Mouse (Mus musculus) left cerebral cortex, adult 8-10 months (tissue): ENCODE data around the gene Gm13276. TPM values are rescaled to one million over a fixed set of nuclear protein-coding genes. Genes with fewer than 3 reads are reported as not detected.
A peak's percentile ranks its signal among the peaks of the same experiment; 100 is the strongest.
"Not testable (repeated sequence)": the region's sequence is repeated elsewhere in the genome, so short reads cannot be mapped to it uniquely, and the experiment has no call there.

Experiments
- DNase-seq, 2 experiments: peaks; one replicate each; pipeline ENCODE4 v3.0.0; 2022; ENCODE audit warnings: low spot score in 2 of 2
- total RNA-seq, 4 experiments: library from RNA; stranded (reverse); gene quantifications; 2 replicates each; pipeline ENCODE4 v1.2.4; 2022

Gm13276 gene
- total RNA-seq: not detected

DNA sequence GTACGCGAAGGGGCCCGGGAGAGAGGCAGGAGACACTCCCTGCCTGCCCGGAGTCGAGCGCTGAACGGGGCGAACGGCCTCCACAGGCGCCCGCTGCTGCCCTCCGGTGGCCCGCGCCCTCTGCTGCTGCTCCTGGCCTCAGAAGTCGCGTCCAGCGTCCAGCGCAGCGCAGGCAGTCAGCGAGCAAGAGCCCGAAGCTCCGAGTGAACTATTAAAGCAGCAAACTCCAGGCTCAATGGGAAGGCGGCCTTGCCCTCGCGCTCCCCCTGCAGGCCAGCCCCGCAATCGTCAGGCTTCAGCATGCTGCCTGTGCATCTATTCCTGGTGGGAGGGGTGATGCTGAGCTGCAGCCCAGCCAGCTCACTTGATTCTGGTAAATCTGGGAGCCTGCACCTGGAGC lies at the start of gene Gm13276:
Gene Gm13276 (plus strand): TSS at position 301 of the 400 bp plus-strand sequence.
- not testable (repeated sequence) for DNase-seq

DNA sequence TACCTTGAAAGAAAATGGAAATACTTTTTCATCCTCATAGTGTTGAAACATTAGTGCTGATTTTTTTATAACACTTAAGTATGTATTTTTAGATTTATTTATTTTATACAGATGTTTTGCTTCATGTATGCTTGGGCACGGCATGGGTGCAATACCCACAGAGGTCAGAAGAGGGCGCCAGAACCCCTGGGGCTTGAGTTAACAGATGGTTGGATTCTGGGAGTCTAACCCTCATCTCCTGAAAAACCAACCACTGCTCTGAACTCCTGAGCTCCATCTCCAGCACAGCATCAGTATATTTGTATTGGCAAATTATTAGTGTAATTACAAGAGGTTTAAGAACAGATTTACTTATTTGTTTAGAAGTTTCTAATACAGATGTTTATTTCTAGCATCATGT lies 47.0 kb upstream of the Gm13276 start:
- peak in 1 of 2 experiments; percentile 58 for DNase-seq

DNA sequence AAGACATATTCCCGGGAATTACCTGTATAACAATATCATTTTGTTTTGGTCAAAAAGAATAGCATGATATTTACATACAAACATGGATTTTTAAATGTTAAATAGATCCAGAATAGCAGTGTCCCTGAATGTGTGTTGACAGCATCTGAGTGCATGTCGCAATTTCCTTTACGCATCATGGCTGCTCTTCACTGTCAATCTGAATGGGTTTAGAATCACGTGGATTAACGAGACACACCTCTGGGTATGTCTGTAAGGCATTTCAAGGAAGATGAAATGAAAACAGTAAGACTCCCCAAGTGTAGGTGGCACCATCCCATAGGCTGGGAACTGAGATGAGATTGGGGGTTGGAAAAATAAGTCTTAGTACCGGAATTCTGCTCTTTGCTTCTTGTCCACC lies 46.5 kb upstream of the Gm13276 start:
- no peak for DNase-seq

DNA sequence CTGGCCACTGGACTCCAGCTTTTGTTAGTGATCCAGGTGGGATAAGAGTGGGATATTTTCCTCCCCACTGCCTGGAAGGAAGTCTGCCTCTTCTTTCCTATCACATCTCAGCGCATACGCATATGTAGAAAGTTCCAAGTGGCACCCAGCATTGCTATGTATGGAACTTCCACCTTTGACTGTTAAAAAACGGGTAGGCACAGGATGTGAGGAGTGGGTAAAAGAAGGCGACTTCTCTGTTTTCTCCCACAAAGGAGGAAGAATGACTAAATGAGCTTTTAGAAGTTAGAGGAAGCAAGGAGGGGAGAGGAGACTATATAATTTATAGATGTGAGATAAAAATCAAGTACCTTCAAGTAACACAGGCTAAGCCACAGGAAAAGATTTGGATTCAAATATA lies 44.1 kb upstream of the Gm13276 start:
- no peak for DNase-seq

DNA sequence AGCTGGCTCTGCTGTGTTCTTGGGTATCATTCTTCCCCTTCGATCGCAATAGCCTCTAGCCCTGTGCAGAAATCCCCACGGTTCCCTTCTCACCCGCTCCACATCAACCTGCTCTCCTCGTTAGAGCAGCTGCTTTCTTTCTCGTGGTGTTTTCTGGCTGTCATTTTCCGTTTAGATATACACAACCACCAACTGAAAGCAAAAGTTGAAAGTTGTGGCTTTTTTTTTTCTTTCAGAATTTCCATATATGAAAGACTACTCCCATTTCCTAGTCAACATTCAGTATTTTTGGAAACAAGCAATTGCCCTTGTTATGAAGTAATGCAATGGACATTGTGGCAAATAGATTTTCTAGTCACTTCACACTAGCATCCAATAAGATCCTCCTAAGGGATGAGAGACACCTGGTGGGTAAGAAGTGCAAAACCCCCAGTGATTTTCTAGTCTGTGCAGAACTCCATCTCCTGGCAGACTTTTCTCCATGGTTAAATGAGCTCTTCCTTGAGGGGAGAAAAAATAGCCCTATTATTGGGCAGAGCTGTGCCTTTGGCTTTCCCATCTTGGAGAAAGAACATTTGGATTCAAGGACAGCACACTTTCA lies 42.6 kb upstream of the Gm13276 start:
- no peak for DNase-seq

DNA sequence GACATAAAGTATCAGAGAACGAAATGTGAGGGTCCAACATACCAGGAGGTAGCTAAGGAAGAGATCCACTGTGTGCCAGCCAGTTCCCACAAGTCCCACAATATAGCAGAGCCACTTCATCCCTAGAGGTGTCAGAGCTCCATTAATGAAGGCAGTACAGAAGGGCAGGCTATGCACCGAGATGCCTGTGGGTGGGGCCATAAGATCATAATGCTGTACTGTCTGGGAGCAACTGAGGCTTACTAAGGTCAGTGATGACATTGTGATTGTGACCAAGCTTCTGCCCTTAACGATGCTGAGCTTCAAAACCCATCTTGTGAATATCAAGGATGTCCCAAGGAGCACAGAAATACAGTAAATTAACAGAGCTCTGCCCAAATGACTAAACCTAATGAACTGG lies 41.3 kb upstream of the Gm13276 start:
- no peak for DNase-seq

DNA sequence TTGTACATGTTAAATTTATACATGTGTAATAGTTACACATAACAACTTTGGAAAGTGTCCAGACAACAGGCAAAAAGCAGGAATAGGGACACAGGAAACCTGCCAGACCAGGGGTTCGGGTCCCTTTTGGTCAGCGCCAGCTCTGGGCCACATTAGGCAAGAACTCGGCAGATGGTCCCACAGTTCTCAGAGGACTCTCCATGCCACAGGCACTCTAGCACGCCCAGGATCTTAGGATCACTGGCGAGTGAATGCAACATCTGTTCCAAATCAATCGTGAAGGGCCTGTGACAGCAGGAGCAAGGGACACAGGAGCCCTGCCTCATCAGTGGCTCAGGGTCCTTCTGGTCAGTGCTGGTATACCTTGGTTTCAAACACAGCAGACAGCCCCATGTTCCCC lies 35.6 kb upstream of the Gm13276 start:
- DNase-seq: no peak

DNA sequence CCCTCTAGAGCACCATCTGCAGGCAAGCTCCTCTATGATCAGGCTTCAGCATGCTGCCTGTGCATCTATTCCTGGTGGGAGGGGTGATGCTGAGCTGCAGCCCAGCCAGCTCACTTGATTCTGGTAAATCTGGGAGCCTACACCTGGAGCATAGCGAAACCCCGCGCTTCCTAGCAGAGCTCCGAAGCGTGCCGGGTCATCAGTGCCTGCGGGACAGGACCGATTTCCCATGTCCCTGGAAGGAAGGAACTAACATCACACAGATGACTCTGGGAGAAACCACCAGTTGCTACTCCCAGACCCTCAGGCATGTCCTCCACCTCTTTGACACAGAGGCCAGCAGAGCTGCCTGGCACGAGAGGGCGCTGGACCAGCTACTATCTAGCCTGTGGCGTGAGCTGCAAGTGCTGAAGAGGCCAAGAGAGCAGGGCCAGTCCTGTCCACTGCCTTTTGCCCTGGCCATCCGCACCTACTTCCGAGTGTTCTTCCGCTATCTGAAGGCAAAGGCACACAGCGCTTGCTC lies 30.6 kb upstream of the Gm13276 start, which contains the start of gene Gm13271:
Gene Gm13271 (plus strand): TSS at position 51 of the 523 bp plus-strand sequence.
- DNase-seq: peak; percentile 76 to 80

DNA sequence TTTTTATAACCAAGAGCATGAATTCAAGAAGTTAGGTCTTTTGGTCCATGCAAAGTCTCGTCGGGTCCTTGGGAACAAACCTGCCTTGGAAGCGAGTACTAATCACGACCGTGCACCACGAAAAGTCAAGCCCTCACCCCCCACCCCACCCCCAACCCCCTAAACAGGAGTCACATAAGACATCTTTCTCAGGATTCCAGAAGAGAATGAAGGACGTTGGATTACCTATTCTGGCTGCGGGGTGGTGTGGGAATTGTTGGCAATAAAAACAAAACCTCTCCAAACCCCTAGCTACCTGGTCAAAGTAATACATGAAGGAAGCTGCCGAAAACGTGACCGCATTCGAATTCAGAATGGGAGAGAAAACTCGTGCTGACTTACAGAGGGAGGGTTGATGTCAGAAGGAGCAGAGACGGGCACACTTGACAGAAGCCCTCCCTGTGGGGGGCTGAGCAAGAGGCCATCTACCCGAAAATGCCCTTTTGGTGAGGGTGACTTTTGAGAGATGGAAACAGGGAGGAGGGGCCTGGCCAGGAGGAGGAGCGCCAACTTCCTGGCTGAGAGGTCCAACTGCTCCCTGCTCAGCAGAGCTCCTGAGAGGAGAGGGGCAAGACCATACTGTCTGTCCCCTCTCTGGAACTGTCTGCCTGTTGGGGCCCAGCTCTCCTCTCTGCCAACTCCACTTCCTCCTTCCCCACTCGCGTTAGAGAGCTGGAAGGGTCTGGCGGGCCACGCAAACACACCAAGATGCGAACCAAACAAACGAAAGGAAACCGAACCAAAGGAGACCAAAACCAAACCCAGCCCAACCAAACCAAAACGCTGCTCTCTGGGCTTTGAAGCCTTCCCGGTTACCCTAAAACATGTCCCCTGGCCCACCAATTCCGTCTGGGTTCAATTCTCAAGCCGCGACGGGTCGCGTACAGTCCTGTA lies 28.7 kb upstream of the Gm13276 start:
- not testable (repeated sequence) for DNase-seq

DNA sequence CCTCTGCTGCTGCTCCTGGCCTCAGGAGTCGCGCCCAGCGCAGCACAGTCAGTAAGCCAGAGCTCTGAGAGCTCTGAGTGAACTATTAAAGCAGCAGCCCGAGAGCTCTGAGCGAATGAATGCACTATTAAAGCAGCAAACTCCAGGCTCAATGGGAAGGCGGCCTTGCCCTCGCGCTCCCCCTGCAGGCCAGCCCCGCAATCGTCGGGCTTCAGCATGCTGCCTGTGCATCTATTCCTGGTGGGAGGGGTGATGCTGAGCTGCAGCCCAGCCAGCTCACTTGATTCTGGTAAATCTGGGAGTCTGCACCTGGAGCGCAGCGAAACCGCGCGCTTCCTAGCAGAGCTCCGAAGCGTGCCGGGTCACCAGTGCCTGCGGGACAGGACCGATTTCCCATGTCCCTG lies 27.9 kb upstream of the Gm13276 start:
- DNase-seq: peak; percentile 93 to 98

DNA sequence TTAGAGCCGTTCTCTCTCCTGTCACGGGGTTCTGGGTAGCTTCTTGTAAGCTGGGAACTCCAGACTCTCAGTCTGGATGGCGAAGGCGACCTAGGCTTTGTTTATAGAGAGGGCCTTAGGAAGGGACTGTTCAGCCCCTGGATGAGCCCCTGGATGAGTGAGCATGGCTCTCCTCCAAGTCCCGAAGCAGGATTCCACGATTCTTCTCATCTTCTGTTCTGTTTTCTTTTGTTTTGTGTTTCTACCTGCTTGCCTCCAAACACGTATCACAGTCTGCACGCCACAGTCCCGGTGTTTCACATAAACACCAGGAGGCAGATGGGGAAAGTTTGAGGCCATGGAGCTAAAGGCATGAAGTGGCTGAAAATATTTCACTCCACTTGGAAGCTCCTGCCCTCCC lies 26.8 kb upstream of the Gm13276 start:
- DNase-seq: peak; percentile 13 to 26

DNA sequence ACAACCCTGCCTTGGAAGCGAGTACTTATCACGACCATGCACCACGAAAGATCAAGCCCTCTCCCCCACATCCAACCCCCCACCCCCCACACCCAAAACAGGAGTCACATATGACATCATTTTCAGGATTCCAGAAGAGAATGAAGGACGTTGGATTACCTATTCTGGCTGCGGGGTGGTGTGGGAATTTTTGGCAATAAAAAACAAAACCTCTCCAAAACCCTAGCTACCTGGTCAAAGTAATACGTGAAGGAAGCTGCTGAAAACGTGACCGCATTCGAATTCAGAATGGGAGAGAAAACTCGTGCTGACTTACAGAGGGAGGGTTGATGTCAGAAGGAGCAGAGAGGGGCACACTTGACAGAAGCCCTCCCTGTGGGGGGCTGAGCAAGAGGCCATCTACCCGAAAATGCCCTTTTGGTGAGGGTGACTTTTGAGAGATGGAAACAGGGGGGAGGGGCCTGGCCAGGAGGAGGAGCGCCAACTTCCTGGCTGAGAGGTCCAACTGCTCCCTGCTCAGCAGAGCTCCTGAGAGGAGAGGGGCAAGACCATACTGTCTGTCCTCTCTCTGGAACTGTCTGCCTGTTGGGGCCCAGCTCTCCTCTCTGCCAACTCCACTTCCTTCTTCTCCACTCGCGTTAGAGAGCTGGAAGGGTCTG lies 25.8 kb upstream of the Gm13276 start, which contains the start of gene Gm13283:
Gene Gm13283 (plus strand): TSS at position 510 of the 659 bp plus-strand sequence.
- DNase-seq: peak; percentile 18 to 55

DNA sequence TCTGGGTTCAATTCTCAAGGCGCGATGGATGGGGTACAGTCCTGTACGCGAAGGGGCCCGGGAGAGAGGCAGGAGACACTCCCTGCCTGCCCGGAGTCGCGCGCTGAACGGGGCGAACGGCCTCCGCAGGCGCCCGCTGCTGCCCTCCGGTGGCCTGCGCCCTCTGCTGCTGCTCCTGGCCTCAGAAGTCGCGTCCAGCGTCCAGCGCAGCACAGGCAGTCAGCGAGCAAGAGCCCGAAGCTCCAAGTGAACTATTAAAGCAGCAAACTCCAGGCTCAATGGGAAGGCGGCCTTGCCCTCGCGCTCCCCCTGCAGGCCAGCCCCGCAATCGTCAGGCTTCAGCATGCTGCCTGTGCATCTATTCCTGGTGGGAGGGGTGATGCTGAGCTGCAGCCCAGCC lies 25.1 kb upstream of the Gm13276 start:
- peak; percentile 22 to 34 for DNase-seq

DNA sequence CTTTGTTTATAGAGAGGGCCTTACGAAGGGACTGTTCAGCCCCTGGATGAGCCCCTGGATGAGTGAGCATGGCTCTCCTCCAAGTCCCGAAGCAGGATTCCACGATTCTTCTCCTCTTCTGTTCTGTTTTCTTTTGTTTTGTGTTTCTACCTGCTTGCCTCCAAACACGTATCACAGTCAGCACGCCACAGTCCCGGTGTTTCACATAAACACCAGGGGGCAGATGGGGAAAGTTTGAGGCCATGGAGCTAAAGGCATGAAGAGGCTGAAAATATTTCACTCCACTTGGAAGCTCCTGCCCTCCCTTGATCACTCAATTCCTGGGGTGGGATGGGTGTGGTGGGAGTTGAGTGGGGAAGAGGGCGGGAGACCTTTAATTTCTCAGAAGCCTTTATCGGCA lies 23.7 kb upstream of the Gm13276 start:
- DNase-seq: peak; percentile 70 to 80

DNA sequence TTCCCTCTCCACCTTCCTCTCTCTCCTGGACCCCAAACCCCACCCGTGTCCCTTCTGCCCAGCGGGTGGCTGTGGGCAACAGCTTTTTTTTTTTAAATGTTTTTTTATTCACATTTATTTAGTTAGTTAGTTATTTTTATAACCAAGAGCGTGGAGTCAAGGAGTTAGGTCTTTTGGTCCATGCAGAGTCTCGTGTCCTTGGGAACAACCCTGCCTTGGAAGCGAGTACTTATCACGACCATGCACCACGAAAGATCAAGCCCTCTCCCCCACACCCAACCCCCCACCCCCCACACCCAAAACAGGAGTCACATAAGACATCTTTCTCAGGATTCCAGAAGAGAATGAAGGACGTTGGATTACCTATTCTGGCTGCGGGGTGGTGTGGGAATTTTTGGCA lies 23.2 kb upstream of the Gm13276 start:
- DNase-seq: peak in 1 of 2 experiments; percentile 25

DNA sequence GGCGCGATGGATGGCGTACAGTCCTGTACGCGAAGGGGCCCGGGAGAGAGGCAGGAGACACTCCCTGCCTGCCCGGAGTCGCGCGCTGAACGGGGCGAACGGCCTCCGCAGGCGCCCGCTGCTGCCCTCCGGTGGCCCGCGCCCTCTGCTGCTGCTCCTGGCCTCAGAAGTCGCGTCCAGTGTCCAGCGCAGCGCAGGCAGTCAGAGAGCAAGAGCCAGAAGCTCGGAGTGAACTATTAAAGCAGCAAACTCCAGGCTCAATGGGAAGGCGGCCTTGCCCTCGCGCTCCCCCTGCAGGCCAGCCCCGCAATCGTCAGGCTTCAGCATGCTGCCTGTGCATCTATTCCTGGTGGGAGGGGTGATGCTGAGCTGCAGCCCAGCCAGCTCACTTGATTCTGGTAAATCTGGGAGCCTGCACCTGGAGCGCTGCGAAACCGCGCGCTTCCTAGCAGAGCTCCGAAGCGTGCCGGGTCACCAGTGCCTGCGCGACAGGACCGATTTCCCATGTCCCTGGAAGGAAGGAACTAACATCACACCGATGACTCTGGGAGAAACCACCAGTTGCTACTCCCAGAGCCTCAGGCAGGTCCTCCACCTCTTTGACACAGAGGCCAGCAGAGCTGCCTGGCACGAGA lies 22.0 kb upstream of the Gm13276 start:
- not testable (repeated sequence) for DNase-seq

DNA sequence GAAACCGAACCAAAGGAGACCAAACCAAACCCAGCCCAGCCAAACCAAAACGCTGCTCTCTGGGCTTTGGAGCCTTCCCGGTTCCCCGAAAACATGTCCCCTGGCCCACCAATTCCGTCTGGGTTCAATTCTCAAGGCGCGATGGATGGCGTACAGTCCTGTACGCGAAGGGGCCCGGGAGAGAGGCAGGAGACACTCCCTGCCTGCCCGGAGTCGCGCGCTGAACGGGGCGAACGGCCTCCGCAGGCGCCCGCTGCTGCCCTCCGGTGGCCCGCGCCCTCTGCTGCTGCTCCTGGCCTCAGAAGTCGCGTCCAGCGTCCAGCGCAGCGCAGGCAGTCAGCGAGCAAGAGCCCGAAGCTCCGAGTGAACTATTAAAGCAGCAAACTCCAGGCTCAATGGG lies 12.0 kb upstream of the Gm13276 start, which contains the start of gene Gm13290:
Gene Gm13290 (plus strand): TSS at position 301 of the 400 bp plus-strand sequence.
- DNase-seq: not testable (repeated sequence)

DNA sequence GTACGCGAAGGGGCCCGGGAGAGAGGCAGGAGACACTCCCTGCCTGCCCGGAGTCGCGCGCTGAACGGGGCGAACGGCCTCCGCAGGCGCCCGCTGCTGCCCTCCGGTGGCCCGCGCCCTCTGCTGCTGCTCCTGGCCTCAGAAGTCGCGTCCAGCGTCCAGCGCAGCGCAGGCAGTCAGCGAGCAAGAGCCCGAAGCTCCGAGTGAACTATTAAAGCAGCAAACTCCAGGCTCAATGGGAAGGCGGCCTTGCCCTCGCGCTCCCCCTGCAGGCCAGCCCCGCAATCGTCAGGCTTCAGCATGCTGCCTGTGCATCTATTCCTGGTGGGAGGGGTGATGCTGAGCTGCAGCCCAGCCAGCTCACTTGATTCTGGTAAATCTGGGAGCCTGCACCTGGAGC lies 8.9 kb upstream of the Gm13276 start, which contains the start of gene Gm13289:
Gene Gm13289 (plus strand): TSS at position 301 of the 400 bp plus-strand sequence.
- DNase-seq: not testable (repeated sequence)

DNA sequence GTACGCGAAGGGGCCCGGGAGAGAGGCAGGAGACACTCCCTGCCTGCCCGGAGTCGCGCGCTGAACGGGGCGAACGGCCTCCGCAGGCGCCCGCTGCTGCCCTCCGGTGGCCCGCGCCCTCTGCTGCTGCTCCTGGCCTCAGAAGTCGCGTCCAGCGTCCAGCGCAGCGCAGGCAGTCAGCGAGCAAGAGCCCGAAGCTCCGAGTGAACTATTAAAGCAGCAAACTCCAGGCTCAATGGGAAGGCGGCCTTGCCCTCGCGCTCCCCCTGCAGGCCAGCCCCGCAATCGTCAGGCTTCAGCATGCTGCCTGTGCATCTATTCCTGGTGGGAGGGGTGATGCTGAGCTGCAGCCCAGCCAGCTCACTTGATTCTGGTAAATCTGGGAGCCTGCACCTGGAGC lies 6.0 kb upstream of the Gm13276 start, which contains the start of gene Gm13272:
Gene Gm13272 (plus strand): TSS at position 301 of the 400 bp plus-strand sequence.
- not testable (repeated sequence) for DNase-seq

DNA sequence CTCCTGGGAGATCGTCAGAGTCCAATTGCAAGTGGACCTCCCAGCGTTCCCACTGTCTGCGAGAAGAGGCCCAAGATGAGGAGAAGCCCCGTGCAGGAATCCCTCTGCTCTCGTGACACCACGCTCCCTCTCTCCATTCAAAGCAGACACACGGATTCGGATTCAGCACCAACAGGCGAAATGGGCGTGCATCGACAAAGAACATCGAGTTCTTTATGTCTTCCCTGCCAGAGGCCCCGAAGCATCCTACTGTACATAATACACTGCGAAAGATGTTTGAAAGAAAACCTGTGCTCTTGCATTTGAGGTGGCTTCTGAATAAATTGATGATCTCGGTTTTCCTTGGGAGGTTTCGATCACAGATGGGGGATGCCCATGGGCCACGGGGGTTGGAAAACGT lies 5.2 kb upstream of the Gm13276 start:
- not testable (repeated sequence) for DNase-seq

DNA sequence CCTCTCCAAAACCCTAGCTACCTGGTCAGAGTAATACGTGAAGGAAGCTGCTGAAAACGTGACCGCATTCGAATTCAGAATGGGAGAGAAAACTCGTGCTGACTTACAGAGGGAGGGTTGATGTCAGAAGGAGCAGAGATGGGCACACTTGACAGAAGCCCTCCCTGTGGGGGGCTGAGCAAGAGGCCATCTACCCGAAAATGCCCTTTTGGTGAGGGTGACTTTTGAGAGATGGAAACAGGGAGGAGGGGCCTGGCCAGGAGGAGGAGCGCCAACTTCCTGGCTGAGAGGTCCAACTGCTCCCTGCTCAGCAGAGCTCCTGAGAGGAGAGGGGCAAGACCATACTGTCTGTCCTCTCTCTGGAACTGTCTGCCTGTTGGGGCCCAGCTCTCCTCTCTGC lies 3.7 kb upstream of the Gm13276 start, which contains the start of gene Ifnz:
Gene Ifnz (plus strand): TSS at position 301 of the 400 bp plus-strand sequence.
- DNase-seq: not testable (repeated sequence)
